In the genomic region with DNA sequence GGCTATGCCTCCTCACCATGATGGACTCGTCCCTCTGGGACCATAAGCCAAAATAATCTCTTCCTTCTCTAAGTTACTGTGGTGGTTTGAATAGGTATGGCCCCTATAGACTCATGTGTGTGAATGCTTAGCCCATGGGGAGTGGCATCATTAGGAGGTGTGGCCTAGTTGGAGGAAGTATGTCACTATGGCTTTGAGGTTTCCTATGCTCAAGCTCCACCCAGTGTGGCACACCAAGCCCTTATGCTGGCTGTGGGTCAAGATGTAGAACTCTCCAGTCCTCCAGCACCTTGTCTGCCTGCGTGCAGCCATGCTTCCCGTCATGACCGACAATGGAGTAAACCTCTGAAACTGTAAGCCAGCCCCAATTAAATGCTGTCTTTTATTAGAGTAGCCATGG, we compare ENCODE assay signal across 11 mouse cellular contexts.
"Had no signal": no experiment of that assay in that cellular context is flagged by ENCODE, and none has a peak within 500 bp of the region (broad histone marks: within the 10 kb centered on the region; RNA-seq: fewer than 3 reads in every experiment).

No protein-coding gene starts in this region.

- H3K4me3 ChIP-seq: limb, embryonic 12.5 days; liver, embryonic 13.5 days; midbrain, embryonic 10.5 days; myocyte; neural tube, embryonic 15.5 days had no signal

- DNase-seq: liver; liver, embryonic 13.5 days; liver, postnatal 0 days; midbrain, embryonic 14.5 days; right cerebral cortex, adult 18-20 months; right cerebral cortex, postnatal 25 days; thymus, postnatal 36 days had no signal

- H3K36me3 ChIP-seq: limb, embryonic 12.5 days; liver, embryonic 13.5 days; midbrain, embryonic 10.5 days had no signal

- H3K27ac ChIP-seq: limb, embryonic 12.5 days; liver, embryonic 13.5 days; midbrain, embryonic 10.5 days; neural tube, embryonic 15.5 days had no signal

- ATAC-seq: liver, postnatal 0 days had no signal

- H3K4me2 ChIP-seq: limb, embryonic 12.5 days; liver, embryonic 13.5 days; neural tube, embryonic 15.5 days had no signal

- H3K9ac ChIP-seq: limb, embryonic 12.5 days; liver, embryonic 13.5 days; liver, postnatal 0 days; neural tube, embryonic 15.5 days had no signal

- H3K9me3 ChIP-seq: limb, embryonic 12.5 days; liver, embryonic 13.5 days; midbrain, embryonic 10.5 days; neural tube, embryonic 15.5 days had no signal

- H3K27me3 ChIP-seq: limb, embryonic 12.5 days; liver, embryonic 13.5 days; neural tube, embryonic 15.5 days had no signal
